Mouse (Mus musculus) liver, adult 2 months (tissue): ENCODE data around the gene Phf21a.

Experiments used
- CTCF ChIP-seq: fragments of 200-500 bp; IDR thresholded peaks from 2 replicates; pipeline ENCODE4 v1.5.1; 2011; ENCODE audit warnings: low read depth, low read length, control low read depth
- POLR2A ChIP-seq: fragments of 200-500 bp; IDR thresholded peaks from 2 replicates; pipeline ENCODE4 v1.6.1; 2011; ENCODE audit warnings: low read length, control low read depth; ENCODE audit not compliant: insufficient read depth; ENCODE audit errors: extremely low read depth

- no peak for TF ChIP-seq CTCF
- no peak for TF ChIP-seq POLR2A
These were observed 32.6 kb upstream of the Phf21a start for GRCm38 (mm10) chr2:92060291-92060690.
